Mouse (Mus musculus): Measurements from ENCODE around the gene Nln. TPM values are rescaled to one million over a fixed set of nuclear protein-coding genes. Genes with fewer than 3 reads are reported as not detected.

Gene Nln
- polyA plus RNA-seq, 1 experiment from 2014 or later, result 66.4 TPM

- no peak overlapping the region for H3K27ac ChIP-seq (ENCODE audit: low read depth, low read length)
- no peak overlapping the region for H3K4me2 ChIP-seq (ENCODE audit: low read length)
These were observed 90.8 kb downstream of the Nln start for GRCm38 (mm10) chr13:104018466-104019076.

GRCm38 (mm10) chr13:104015246-104016105, 93.9 kb downstream of the Nln start:
- H3K9ac ChIP-seq (ENCODE audit: low read depth, low read length), result no peak overlapping the region
- H3K4me2 ChIP-seq (ENCODE audit: low read length), result no peak overlapping the region
- 78% methylated on average over 18 of the region's 18 CpGs for WGBS
- H3K27me3 ChIP-seq (replicated peaks; ENCODE audit: control insufficient read depth, insufficient read depth, low read length), result no peaks in the 10 kb centered on the region
- H3K4me3 ChIP-seq (ENCODE audit: low read length), result no peak overlapping the region
- H3K36me3 ChIP-seq (ENCODE audit: control insufficient read depth, insufficient read depth, low read length), result no peaks in the 10 kb centered on the region
- ATAC-seq, result 0 out of 2 replicates have a peak, but pooled peaks have one; percentile 28
- H3K27ac ChIP-seq (ENCODE audit: low read depth, low read length), result no peak overlapping the region
- H3K4me1 ChIP-seq (ENCODE audit: control insufficient read depth, insufficient read depth, low read depth, low read length), result no peaks in the 10 kb centered on the region
- no peaks in the 10 kb centered on the region for H3K9me3 ChIP-seq (ENCODE audit: control insufficient read depth, low read length)

More at GRCm38 (mm10) chr13:104018466-104019076, 90.8 kb downstream of the Nln start:
- H3K4me1 ChIP-seq (ENCODE audit: control insufficient read depth, insufficient read depth, low read depth, low read length), result no peaks in the 10 kb centered on the region
- H3K9ac ChIP-seq (ENCODE audit: low read depth, low read length), result no peak overlapping the region
- H3K27me3 ChIP-seq (replicated peaks; ENCODE audit: control insufficient read depth, insufficient read depth, low read length), result no peaks in the 10 kb centered on the region
- no peak for ATAC-seq
- H3K9me3 ChIP-seq (ENCODE audit: control insufficient read depth, low read length), result no peaks in the 10 kb centered on the region
- WGBS, result 19% methylated on average over 7 of the region's 7 CpGs
- peaks cover 9% of the 10 kb centered on the region for H3K36me3 ChIP-seq (ENCODE audit: control insufficient read depth, insufficient read depth, low read length)
- H3K4me3 ChIP-seq (ENCODE audit: low read length), result no peak overlapping the region

- H3K9ac ChIP-seq (ENCODE audit: low read depth, low read length), result no peak overlapping the region
- 84% methylated on average over 11 of the region's 11 CpGs for WGBS
- no peak overlapping the region for H3K27ac ChIP-seq (ENCODE audit: low read depth, low read length)
- H3K36me3 ChIP-seq (ENCODE audit: control insufficient read depth, insufficient read depth, low read length), result no peaks in the 10 kb centered on the region
- H3K9me3 ChIP-seq (ENCODE audit: control insufficient read depth, low read length), result no peaks in the 10 kb centered on the region
- no peaks in the 10 kb centered on the region for H3K27me3 ChIP-seq (replicated peaks; ENCODE audit: control insufficient read depth, insufficient read depth, low read length)
- no peak overlapping the region for H3K4me2 ChIP-seq (ENCODE audit: low read length)
- no peak overlapping the region for H3K4me3 ChIP-seq (ENCODE audit: low read length)
- H3K4me1 ChIP-seq (ENCODE audit: control insufficient read depth, insufficient read depth, low read depth, low read length), result no peaks in the 10 kb centered on the region
- ATAC-seq, result no peak
These were observed 95.4 kb downstream of the Nln start for GRCm38 (mm10) chr13:104014038-104014437.

GRCm38 (mm10) chr13:104013380-104013779, 96.0 kb downstream of the Nln start:
- 50% methylated on average over 6 of the region's 6 CpGs for WGBS
- no peaks in the 10 kb centered on the region for H3K27me3 ChIP-seq (replicated peaks; ENCODE audit: control insufficient read depth, insufficient read depth, low read length)
- H3K4me1 ChIP-seq (ENCODE audit: control insufficient read depth, insufficient read depth, low read depth, low read length), result no peaks in the 10 kb centered on the region
- no peak overlapping the region for H3K4me3 ChIP-seq (ENCODE audit: low read length)
- no peak overlapping the region for H3K27ac ChIP-seq (ENCODE audit: low read depth, low read length)
- H3K4me2 ChIP-seq (ENCODE audit: low read length), result no peak overlapping the region
- H3K9me3 ChIP-seq (ENCODE audit: control insufficient read depth, low read length), result no peaks in the 10 kb centered on the region
- H3K36me3 ChIP-seq (ENCODE audit: control insufficient read depth, insufficient read depth, low read length), result no peaks in the 10 kb centered on the region
- no peak for ATAC-seq
- H3K9ac ChIP-seq (ENCODE audit: low read depth, low read length), result no peak overlapping the region

GRCm38 (mm10) chr13:104012214-104012833, 97.1 kb downstream of the Nln start:
- ATAC-seq, result no peak
- no peaks in the 10 kb centered on the region for H3K36me3 ChIP-seq (ENCODE audit: control insufficient read depth, insufficient read depth, low read length)
- H3K4me2 ChIP-seq (ENCODE audit: low read length), result no peak overlapping the region
- no peaks in the 10 kb centered on the region for H3K27me3 ChIP-seq (replicated peaks; ENCODE audit: control insufficient read depth, insufficient read depth, low read length)
- H3K9me3 ChIP-seq (ENCODE audit: control insufficient read depth, low read length), result no peaks in the 10 kb centered on the region
- no peak overlapping the region for H3K9ac ChIP-seq (ENCODE audit: low read depth, low read length)
- no peaks in the 10 kb centered on the region for H3K4me1 ChIP-seq (ENCODE audit: control insufficient read depth, insufficient read depth, low read depth, low read length)
- H3K27ac ChIP-seq (ENCODE audit: low read depth, low read length), result no peak overlapping the region
- no peak overlapping the region for H3K4me3 ChIP-seq (ENCODE audit: low read length)
- 89% methylated on average over 11 of the region's 11 CpGs for WGBS

GRCm38 (mm10) chr13:104011289-104011688, 98.1 kb downstream of the Nln start:
- no peak for ATAC-seq
- 92% methylated on average over 5 of the region's 5 CpGs for WGBS

GRCm38 (mm10) chr13:104005231-104005845, 104.1 kb downstream of the Nln start:
- Histone ChIP-seq H3K9me3 (ENCODE audit: control insufficient read depth, low read length) (no peaks in the 10 kb centered on the region), H3K9ac (ENCODE audit: low read depth, low read length) (no peak overlapping the region), H3K36me3 (ENCODE audit: control insufficient read depth, insufficient read depth, low read length) (no peaks in the 10 kb centered on the region), H3K4me2 (ENCODE audit: low read length) (no peak overlapping the region), H3K4me3 (ENCODE audit: low read length) (no peak overlapping the region), H3K27me3 (replicated peaks; ENCODE audit: control insufficient read depth, insufficient read depth, low read length) (no peaks in the 10 kb centered on the region), H3K4me1 (ENCODE audit: control insufficient read depth, insufficient read depth, low read depth, low read length) (no peaks in the 10 kb centered on the region), H3K27ac (ENCODE audit: low read depth, low read length) (no peak overlapping the region)
- ATAC-seq, result no peak
- WGBS, result 86% methylated on average over 6 of the region's 6 CpGs

More at GRCm38 (mm10) chr13:104011289-104011688, 98.1 kb downstream of the Nln start:
- H3K9ac ChIP-seq (ENCODE audit: low read depth, low read length), result no peak overlapping the region
- H3K9me3 ChIP-seq (ENCODE audit: control insufficient read depth, low read length), result no peaks in the 10 kb centered on the region
- no peak overlapping the region for H3K4me2 ChIP-seq (ENCODE audit: low read length)
- H3K4me1 ChIP-seq (ENCODE audit: control insufficient read depth, insufficient read depth, low read depth, low read length), result no peaks in the 10 kb centered on the region
- H3K27me3 ChIP-seq (replicated peaks; ENCODE audit: control insufficient read depth, insufficient read depth, low read length), result no peaks in the 10 kb centered on the region
- H3K4me3 ChIP-seq (ENCODE audit: low read length), result no peak overlapping the region
- no peak overlapping the region for H3K27ac ChIP-seq (ENCODE audit: low read depth, low read length)
- no peaks in the 10 kb centered on the region for H3K36me3 ChIP-seq (ENCODE audit: control insufficient read depth, insufficient read depth, low read length)

- ATAC-seq, result no peak
- Histone ChIP-seq H3K9ac (ENCODE audit: low read depth, low read length) (no peak overlapping the region), H3K4me2 (ENCODE audit: low read length) (no peak overlapping the region), H3K4me1 (ENCODE audit: control insufficient read depth, insufficient read depth, low read depth, low read length) (no peaks in the 10 kb centered on the region), H3K9me3 (ENCODE audit: control insufficient read depth, low read length) (peaks cover 2% of the 10 kb centered on the region), H3K27me3 (replicated peaks; ENCODE audit: control insufficient read depth, insufficient read depth, low read length) (no peaks in the 10 kb centered on the region), H3K27ac (ENCODE audit: low read depth, low read length) (no peak overlapping the region), H3K4me3 (ENCODE audit: low read length) (no peak overlapping the region), H3K36me3 (ENCODE audit: control insufficient read depth, insufficient read depth, low read length) (peaks cover 1% of the 10 kb centered on the region)
- WGBS, result 79% methylated on average over 5 of the region's 5 CpGs
These were observed 115.3 kb downstream of the Nln start for GRCm38 (mm10) chr13:103994085-103994455.
